Mouse (Mus musculus): ENCODE results near the gene Zfp316.

The Zfp316 gene

GRCm38 (mm10) chr5:143284762-143285161 lies 14.9 kb upstream of the Zfp316 start:
- in situ Hi-C loops (cut with MboI, MseI), result no loop called here

GRCm38 (mm10) chr5:143279247-143279646 lies 9.4 kb upstream of the Zfp316 start:
- in situ Hi-C loops (cut with MboI, MseI), result no loop called here

DNA sequence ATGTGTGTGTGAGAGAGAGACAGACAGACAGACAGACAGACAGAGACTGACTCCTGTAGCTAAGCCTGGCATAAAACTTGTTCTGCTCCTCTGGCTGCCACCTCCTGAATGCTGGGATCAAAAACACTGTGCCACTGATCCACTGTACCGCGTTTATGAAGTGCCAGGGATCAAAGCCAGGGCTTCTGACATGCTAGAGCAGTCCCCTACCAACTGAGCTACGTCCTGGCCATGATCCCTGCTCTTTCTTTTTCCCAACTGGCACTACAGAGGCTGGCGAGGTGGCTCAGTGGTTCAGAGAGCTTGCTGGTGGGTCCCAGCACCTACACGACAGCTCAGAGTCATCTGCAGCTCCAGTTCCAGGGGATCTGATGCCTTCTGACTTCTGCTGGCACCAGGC lies 5.9 kb upstream of the Zfp316 start:
- in situ Hi-C loops (cut with MboI, MseI), result no loop called here

DNA sequence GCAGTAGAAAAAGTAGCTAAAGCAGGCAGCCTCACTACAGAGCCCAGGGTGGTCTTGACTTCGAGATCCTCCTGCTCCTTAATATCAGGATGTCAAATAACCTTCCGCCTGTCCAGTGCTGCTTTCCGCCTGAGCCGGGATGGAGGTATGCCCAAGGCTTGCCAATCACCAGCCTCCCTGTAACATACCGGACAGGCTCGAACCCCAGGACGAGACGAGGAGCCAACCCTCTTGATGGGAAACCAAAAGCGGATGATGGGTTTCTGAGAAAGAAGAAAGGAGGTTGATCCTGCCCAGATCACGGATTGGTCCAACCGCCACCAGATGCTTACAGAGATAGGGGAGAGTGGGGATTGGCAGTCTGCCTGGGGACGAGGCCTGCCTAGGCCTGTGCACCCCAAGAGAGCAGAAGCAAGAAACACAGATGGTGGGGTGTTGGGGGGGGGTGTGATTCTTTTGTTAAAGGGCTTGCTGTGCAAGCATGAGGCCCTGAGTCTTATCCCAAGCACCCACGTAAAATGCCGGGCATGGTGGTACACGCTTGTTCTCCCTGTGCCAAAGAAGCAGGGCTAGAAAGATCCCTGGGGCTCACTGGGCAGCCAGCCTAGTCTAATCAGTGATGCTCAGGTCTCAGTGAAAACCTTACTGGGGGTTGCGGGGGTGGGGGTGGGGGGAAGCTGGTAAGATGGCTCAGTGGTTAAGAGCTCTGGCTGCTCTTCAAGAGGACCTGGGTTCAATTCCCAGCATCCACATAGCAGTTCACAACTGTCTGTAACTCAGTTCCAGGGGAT lies 2.9 kb upstream of the Zfp316 start:
- in situ Hi-C loops (cut with MboI, MseI), result loop anchor here (5.0 kb wide), 1 partner anchor 35 kb away; the partner anchor contains the start of gene Zfp12

DNA sequence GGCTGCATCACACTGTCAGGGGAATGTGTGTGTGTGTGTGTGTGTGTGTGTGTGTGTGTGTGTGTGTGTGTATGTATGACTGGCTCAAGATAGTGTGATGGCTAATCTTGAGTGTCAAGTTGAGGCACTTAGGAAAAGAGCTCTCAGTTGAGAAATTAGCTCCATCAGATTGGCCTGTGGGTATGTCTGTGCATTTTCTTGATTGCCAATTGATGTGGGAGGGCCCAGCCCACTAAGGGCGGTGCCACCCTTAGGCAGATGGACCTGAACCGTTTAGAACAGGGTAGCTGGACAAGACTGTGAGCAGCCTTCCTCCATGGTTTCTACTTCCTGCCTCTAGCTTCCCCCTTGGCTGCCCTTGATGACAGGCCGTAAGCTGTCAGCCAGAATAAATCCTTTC lies 2.3 kb upstream of the Zfp316 start:
- in situ Hi-C loops (cut with MboI, MseI), result loop anchor here (5.0 kb wide), 1 partner anchor 35 kb away; the partner anchor contains the start of gene Zfp12

DNA sequence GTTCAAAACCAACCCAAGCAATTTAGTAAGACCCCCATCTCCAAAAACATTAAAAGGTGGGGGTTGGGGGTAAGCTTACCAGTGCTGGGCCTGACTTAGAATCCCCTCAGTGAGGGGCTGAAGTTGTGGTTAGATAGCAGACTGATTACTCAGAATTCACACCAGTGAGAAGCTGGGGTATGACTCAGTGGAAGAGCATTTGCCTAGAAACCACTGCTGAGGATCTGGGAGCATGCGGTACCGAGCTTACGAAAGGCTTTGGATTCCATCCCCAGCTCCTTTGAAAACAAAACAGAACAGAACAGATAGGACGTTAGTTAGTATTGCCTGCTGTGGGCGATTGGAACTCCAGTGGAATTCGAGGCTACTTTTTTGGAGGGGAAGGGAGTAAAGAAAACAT lies 1.8 kb upstream of the Zfp316 start:
- in situ Hi-C loops (cut with MboI, MseI), result loop anchor here (5.0 kb wide), 1 partner anchor 34 kb away; the partner anchor contains the start of gene Zfp12

DNA sequence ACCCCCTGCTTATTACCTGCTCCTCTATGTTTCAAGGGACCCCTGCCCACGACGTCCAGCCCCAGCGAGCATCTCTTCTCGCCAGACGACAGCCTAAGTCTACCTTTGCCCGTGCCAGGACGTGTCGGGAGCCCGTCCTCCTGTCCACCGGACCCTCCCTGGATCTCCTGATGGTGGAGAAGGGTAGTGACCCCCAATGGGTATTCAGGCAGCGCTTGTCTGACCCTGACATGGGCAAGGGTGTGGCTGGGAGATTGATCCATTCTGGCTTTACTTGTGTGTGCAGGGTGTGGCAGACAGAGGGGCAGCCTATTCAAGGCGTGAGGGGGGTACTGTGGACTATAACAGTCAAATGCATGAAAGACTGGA lies 313 bp upstream of the Zfp316 start:
- in situ Hi-C loops (cut with MboI, MseI), result loop anchor here (5.0 kb wide), 1 partner anchor 33 kb away; the partner anchor contains the start of gene Zfp12

DNA sequence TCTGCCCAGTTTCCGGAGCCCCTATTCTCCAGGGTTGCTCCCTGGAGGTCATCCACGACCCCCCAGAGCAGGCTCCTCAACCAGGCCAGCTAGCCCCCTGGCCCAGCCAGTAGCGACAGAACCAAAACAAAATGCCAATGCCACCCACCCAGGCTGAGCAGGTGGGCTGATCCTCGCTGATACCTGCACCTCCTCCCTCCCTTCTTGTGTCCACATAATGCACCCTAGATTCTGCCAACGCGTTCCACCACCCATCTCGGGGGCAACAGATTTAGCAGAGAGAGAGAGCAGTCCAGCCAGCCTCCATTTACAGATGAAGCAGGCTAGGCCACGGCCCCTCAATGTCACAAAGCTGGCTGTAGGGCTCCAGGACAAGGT lies 848 bp downstream of the Zfp316 start:
- in situ Hi-C loops (cut with MboI, MseI), result no loop called here

DNA sequence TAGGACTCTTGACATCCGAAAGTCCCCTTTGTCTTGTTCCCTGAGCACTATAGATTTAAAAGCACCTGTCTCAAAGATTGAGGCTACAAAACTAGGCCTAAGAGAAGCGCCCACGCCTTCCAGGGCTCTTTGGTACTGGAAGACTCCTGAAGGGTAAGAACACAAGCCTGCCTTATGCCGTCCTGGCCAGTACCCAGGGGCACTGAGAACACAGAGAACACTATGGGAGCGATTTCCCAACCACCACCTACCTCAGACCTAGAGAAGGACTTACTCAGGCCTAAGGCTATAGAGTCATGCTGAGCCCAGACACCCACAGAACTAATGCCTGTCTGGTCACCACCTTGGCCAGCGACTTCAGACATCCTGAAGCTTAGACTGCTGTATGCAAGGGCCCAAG lies 3.0 kb downstream of the Zfp316 start:
- in situ Hi-C loops (cut with MboI, MseI), result no loop called here

GRCm38 (mm10) chr5:143265409-143265808 lies 4.4 kb downstream of the Zfp316 start:
- in situ Hi-C loops (cut with MboI, MseI), result no loop called here

DNA sequence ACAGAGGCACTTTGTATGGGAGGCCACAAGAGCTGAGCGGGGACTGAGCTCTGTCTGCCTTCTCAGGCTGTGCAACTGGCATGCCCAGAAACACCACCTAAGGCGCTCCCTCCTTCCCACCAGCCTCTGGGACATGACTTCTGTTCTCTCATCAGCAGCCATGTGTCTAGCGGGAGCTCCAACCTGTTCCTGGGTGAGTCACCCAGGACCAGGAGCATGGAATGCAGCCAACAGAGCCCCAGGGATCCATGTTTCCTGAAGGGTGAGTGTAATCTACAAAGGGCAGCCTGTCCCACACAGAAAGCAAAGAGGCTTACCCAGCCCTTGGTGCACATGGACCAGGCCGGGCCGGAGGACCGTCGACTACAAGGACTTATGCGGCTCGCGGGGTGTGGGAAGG lies 5.1 kb downstream of the Zfp316 start:
- in situ Hi-C loops (cut with MboI, MseI), result no loop called here

DNA sequence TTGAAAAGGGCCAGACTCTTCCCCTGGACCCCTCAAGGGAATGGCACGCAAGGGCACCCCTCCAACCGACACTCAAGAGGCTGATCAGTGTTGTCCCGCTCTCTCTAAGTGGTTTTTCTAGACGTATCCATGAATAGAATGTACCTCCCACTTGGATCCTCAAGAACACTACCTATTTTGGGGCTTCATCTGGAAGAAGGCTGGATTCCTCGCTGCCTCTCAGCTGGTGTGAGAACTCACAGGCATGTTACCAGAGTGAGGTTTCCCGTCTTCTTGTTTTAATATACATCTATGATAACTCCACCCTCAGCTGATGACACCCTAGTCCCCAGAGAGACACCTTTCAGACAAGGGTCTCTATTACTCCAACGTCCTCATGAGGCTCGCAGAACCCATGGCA lies 8.2 kb downstream of the Zfp316 start:
- in situ Hi-C loops (cut with MboI, MseI), result no loop called here

DNA sequence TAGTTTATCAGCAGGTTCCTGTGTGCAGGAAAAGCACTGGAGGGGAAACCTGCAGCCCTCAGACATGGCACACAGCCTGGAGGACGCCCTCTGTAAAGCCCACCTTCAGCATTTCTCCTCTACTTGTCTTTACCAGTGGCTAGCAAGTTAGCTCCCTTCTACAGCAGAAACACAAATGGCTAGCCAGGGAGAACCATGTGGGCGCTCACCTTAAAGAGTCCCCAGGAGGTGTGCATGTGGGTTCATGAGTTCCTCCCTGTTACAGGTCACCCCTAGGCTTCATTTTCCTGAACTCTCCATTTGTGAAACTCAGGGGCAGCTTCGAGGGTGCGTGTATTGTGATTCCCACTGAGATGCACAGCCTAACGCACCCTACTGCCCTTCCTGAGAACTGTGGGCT lies 14.0 kb downstream of the Zfp316 start:
- in situ Hi-C loops (cut with MboI, MseI), result no loop called here

GRCm38 (mm10) chr5:143255131-143255519 lies 14.7 kb downstream of the Zfp316 start:
- in situ Hi-C loops (cut with MboI, MseI), result no loop called here

DNA sequence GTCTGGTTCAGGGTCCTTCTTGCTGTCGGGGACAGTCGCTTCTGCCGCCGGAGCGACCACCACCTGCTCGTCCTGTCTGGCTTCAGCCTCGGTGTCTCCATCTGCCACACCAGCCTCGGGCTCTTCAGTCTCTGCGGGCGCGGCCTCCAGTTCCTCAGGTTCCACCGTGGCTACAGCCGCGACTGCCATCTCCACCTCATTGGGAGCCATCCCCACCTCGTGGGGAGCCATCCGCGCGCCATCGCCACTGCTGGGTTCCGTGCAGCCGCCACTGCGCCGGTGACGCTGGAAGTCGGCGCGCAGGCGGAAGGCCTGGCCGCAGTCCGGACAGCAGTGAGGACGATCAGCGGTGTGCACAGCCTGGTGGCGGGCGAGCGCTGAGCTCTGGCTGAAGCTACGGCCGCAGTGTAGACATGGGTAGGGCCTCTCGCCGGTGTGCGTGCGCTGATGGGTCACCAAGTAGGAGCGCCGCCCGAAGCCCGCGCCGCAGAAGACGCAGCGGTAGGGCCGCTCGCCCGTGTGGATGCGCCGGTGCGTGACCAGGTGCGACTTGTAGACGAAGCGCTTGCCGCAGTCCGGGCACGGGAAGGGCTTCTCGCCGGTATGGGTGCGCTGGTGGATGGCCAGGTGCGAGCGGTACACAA lies 15.2 kb downstream of the Zfp316 start:
- in situ Hi-C loops (cut with MboI, MseI), result no loop called here

GRCm38 (mm10) chr5:143253881-143254486 lies 15.8 kb downstream of the Zfp316 start:
- in situ Hi-C loops (cut with MboI, MseI), result no loop called here

- in situ Hi-C loops (cut with MboI, MseI), result no loop called here
These were observed 16.5 kb downstream of the Zfp316 start for GRCm38 (mm10) chr5:143253186-143253880.

- in situ Hi-C loops (cut with MboI, MseI), result no loop called here
These were observed 17.0 kb downstream of the Zfp316 start for GRCm38 (mm10) chr5:143252791-143253185.

GRCm38 (mm10) chr5:143252039-143252438 lies 17.8 kb downstream of the Zfp316 start:
- in situ Hi-C loops (cut with MboI, MseI), result no loop called here

DNA sequence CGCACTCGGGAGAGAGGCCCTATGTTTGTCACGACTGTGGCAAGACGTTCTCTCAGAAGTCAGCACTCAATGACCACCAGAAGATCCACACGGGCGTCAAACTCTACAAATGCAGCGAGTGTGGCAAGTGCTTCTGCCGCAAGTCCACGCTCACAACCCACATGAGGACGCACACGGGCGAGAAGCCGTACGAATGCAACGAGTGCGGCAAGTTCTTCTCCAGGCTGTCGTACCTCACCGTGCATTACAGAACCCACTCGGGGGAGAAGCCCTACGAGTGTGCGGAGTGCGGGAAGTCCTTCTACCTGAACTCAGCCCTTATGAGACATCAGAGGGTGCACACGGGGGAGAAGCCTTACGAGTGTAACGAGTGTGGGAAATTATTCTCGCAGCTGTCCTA lies 24.9 kb downstream of the Zfp316 start:
- in situ Hi-C loops (cut with MboI, MseI), result no loop called here

- in situ Hi-C loops (cut with MboI, MseI), result loop anchor here (5.0 kb wide), 2 partner anchors 36 to 64 kb away; partner anchors contain the start of gene Zfp316
These were observed 33.8 kb downstream of the Zfp316 start for GRCm38 (mm10) chr5:143236036-143236435.

Data from T-helper 2 cell (primary cell).